Mouse (Mus musculus) macrophage (primary cell): Measurements from ENCODE around the gene Egfl7. TPM values are rescaled to one million over a fixed set of nuclear protein-coding genes. Genes with fewer than 3 reads are reported as not detected.

Experiments
- H3K27ac ChIP-seq: fragments of 350-480 bp; formaldehyde crosslinking; 2 replicates; pipeline ENCODE4 v1.9.0; 2021
- H3K36me3 ChIP-seq: fragments of 350-480 bp; formaldehyde crosslinking; 2 replicates; pipeline ENCODE4 v1.9.0; 2021; ENCODE audit errors: inconsistent target
- H3K4me3 ChIP-seq: fragments of 350-480 bp; formaldehyde crosslinking; 2 replicates; pipeline ENCODE4 v1.9.0; 2021; ENCODE audit errors: inconsistent target
- H3K79me2 ChIP-seq: fragments of 350-480 bp; formaldehyde crosslinking; 2 replicates; pipeline ENCODE4 v1.9.0; 2021; ENCODE audit errors: inconsistent target
- WGBS: methylation state at CpG from one replicate; pipeline ENCODE4 v1.1.7; 2026; ENCODE audit warnings: inconsistent platforms; ENCODE audit not compliant: missing documents; 5-methylcytosine and 5-hydroxymethylcytosine counted together
- polyA plus RNA-seq: library from polyadenylated mRNA; stranded (reverse); fragments of 250-400 nt; gene quantifications from 3 replicates; pipeline ENCODE4 v1.2.4, GENCODE M21; 2018; ENCODE audit warnings: inconsistent platforms

Egfl7 gene
- polyA plus RNA-seq, 1 experiment from 2014 or later, result 0.33 TPM

GRCm38 (mm10) chr2:26625419-26625818, 45.6 kb downstream of the Egfl7 start:
- Histone ChIP-seq H3K79me2 (no peaks in the 10 kb centered on the region), H3K4me3 (no peak overlapping the region), H3K36me3 (no peaks in the 10 kb centered on the region), H3K27ac (no peak overlapping the region)
- WGBS, result 49% methylated on average over 3 of the region's 3 CpGs

GRCm38 (mm10) chr2:26626081-26626480, 46.3 kb downstream of the Egfl7 start:
- Histone ChIP-seq H3K36me3 (no peaks in the 10 kb centered on the region), H3K4me3 (no peak overlapping the region), H3K79me2 (no peaks in the 10 kb centered on the region), H3K27ac (no peak overlapping the region)
- 65% methylated on average over 3 of the region's 3 CpGs for WGBS

- no peaks in the 10 kb centered on the region for H3K36me3 ChIP-seq
- H3K27ac ChIP-seq, result no peak within 1 kb of the TSS
- H3K4me3 ChIP-seq, result no peak within 1 kb of the TSS
- no peaks in the 10 kb centered on the region for H3K79me2 ChIP-seq
- 1% methylated on average over 70 of the region's 70 CpGs for WGBS
These were observed 48.3 kb downstream of the Egfl7 start, which contains the start of gene Fam69b for GRCm38 (mm10) chr2:26627921-26628739. Gene Fam69b (plus strand): TSS chr2:26628457.

- no peak overlapping the region for H3K4me3 ChIP-seq
- WGBS, result 37% methylated on average over 5 of the region's 5 CpGs
- no peaks in the 10 kb centered on the region for H3K36me3 ChIP-seq
These were observed 49.1 kb downstream of the Egfl7 start for GRCm38 (mm10) chr2:26628792-26629437.

GRCm38 (mm10) chr2:26632541-26633395, 53.0 kb downstream of the Egfl7 start:
- Histone ChIP-seq H3K36me3 (peaks cover 31% of the 10 kb centered on the region), H3K79me2 (peaks cover 7% of the 10 kb centered on the region; the same call in 1 of the 2 replicates), H3K27ac (no peak overlapping the region), H3K4me3 (no peak overlapping the region)
- WGBS, result 87% methylated on average over 16 of the region's 16 CpGs

More at GRCm38 (mm10) chr2:26628792-26629437, 49.1 kb downstream of the Egfl7 start:
- Histone ChIP-seq H3K79me2 (no peaks in the 10 kb centered on the region), H3K27ac (no peak overlapping the region)

- WGBS, result 76% methylated on average over 4 of the region's 4 CpGs
- Histone ChIP-seq H3K27ac (no peak overlapping the region), H3K4me3 (no peak overlapping the region), H3K79me2 (peaks cover 20% of the 10 kb centered on the region), H3K36me3 (peaks cover 31% of the 10 kb centered on the region)
These were observed 54.2 kb downstream of the Egfl7 start for GRCm38 (mm10) chr2:26633953-26634530.

GRCm38 (mm10) chr2:26634629-26635488, 55.0 kb downstream of the Egfl7 start:
- no peak overlapping the region for H3K27ac ChIP-seq
- H3K4me3 ChIP-seq, result no peak overlapping the region
- peaks cover 31% of the 10 kb centered on the region for H3K36me3 ChIP-seq
- peaks cover 28% of the 10 kb centered on the region for H3K79me2 ChIP-seq
- 57% methylated on average over 12 of the region's 12 CpGs for WGBS

GRCm38 (mm10) chr2:26635489-26636324, 55.9 kb downstream of the Egfl7 start:
- H3K79me2 ChIP-seq, result peaks cover 28% of the 10 kb centered on the region
- H3K27ac ChIP-seq, result no peak overlapping the region
- peaks cover 31% of the 10 kb centered on the region for H3K36me3 ChIP-seq
- WGBS, result 87% methylated on average over 19 of the region's 21 CpGs
- H3K4me3 ChIP-seq, result no peak overlapping the region

- WGBS, result 78% methylated on average over 2 of the region's 2 CpGs
- H3K27ac ChIP-seq, result no peak overlapping the region
These were observed 56.5 kb downstream of the Egfl7 start for GRCm38 (mm10) chr2:26636325-26636635.

GRCm38 (mm10) chr2:26637316-26637932, 57.6 kb downstream of the Egfl7 start:
- Histone ChIP-seq H3K79me2 (peaks cover 28% of the 10 kb centered on the region), H3K27ac (no peak overlapping the region), H3K36me3 (peaks cover 31% of the 10 kb centered on the region), H3K4me3 (no peak overlapping the region)
- WGBS, result 89% methylated on average over 4 of the region's 4 CpGs

More at GRCm38 (mm10) chr2:26636325-26636635, 56.5 kb downstream of the Egfl7 start:
- Histone ChIP-seq H3K79me2 (peaks cover 28% of the 10 kb centered on the region), H3K36me3 (peaks cover 31% of the 10 kb centered on the region), H3K4me3 (no peak overlapping the region)

GRCm38 (mm10) chr2:26638039-26638438, 58.2 kb downstream of the Egfl7 start:
- Histone ChIP-seq H3K27ac (no peak overlapping the region), H3K79me2 (peaks cover 28% of the 10 kb centered on the region), H3K36me3 (peaks cover 31% of the 10 kb centered on the region), H3K4me3 (no peak overlapping the region)
- WGBS, result 37% methylated on average over 5 of the region's 5 CpGs

GRCm38 (mm10) chr2:26638572-26638971, 58.8 kb downstream of the Egfl7 start:
- H3K4me3 ChIP-seq, result peak overlapping the region; percentile 99; the same call in 1 of the 2 replicates
- H3K79me2 ChIP-seq, result peaks cover 28% of the 10 kb centered on the region
- WGBS, result 55% methylated on average over 5 of the region's 5 CpGs
- H3K36me3 ChIP-seq, result peaks cover 31% of the 10 kb centered on the region
- H3K27ac ChIP-seq, result no peak overlapping the region
